Mouse (Mus musculus): Measurements from ENCODE around the gene Mat2a. TPM values are rescaled to one million over a fixed set of nuclear protein-coding genes. Genes with fewer than 3 reads are reported as not detected.
"Not testable (repeated sequence)": the region's sequence is repeated elsewhere in the genome, so short reads cannot be mapped to it uniquely, and the experiment has no call there.

The Mat2a gene
- polyA plus RNA-seq, 1 experiment: 162 TPM

DNA sequence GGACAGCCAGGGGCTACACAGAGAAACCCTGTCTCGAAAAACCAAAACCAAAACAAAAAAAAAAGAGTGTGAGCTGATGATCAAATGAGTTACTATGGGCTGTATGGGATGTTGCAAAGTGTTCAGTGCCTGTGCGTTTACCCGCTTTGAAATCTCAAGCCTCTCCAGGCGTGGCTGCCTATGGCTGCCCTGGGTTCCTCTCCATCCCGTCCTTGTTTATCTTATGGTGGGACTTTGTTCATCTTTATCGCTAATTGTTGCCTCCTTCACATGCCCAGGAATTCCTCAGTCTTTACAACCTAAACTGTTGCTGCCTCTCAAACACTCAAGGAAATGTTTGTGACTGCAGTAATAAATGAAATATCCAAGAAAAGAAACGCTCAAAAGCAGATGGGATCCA is 19.1 kb upstream of the Mat2a start:
- H3K4me1 ChIP-seq (replicated peaks; ENCODE audit: control insufficient read depth, insufficient read depth, low read length): no peaks in the 10 kb centered on the region
- H3K27me3 ChIP-seq (ENCODE audit: control insufficient read depth, insufficient read depth, low read length): no peaks in the 10 kb centered on the region
- H3K4me3 ChIP-seq (ENCODE audit: control insufficient read depth, insufficient read depth, low read length): no peak overlapping the region
- WGBS: 95% methylated on average over 7 of the region's 7 CpGs
- no peak overlapping the region for H3K27ac ChIP-seq (ENCODE audit: control insufficient read depth, insufficient read depth, low read length)
- no peak for DNase-seq
- TF ChIP-seq POLR2A (IDR thresholded peaks at IDR 0.05; ENCODE audit: control insufficient read depth, extremely low read depth, insufficient read depth, low read length, poor library complexity): no peak
- TF ChIP-seq CTCF (IDR thresholded peaks at IDR 0.05; ENCODE audit: borderline replicate concordance, control insufficient read depth, extremely low read depth, insufficient read depth, low read length, poor library complexity): no peak
- H3K36me3 ChIP-seq (ENCODE audit: control insufficient read depth, insufficient read depth, low read length): no peaks in the 10 kb centered on the region

- 90% methylated on average over 4 of the region's 4 CpGs for WGBS
- DNase-seq: no peak
These were observed 17.2 kb upstream of the Mat2a start for GRCm38 (mm10) chr6:72456567-72456966.

DNA sequence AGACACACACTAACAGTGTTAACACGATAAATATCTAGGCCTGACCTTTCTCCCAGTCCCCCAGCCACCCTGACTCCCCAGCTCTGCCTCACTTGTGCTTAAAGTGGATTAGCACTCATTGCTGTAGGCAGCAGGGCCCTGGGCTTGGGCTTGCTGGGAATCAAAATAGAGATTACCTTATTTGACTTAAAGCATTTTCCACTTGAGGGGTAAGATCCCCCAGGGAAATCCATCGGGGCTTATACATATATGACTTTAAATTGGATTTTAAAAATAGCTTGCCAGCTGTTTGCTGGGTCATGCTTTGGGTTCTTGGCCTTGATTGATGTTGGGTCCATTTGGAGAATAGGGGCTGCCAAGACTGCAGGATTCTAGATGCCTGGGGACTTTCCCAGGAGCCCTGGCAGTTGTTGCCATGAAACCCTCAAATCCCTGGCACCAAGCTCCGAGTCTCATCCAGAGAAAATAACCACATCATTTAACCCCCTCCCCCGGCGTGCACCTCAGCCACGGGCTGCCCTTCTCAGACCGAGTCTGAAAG is 15.5 kb upstream of the Mat2a start:
- DNase-seq: no peak
- TF ChIP-seq POLR2A (IDR thresholded peaks at IDR 0.05; ENCODE audit: control insufficient read depth, extremely low read depth, insufficient read depth, low read length, poor library complexity) (no peak), CTCF (IDR thresholded peaks at IDR 0.05; ENCODE audit: borderline replicate concordance, control insufficient read depth, extremely low read depth, insufficient read depth, low read length, poor library complexity) (no peak)
- no peaks in the 10 kb centered on the region for H3K36me3 ChIP-seq (ENCODE audit: control insufficient read depth, insufficient read depth, low read length)
- H3K4me3 ChIP-seq (ENCODE audit: control insufficient read depth, insufficient read depth, low read length): no peak overlapping the region
- H3K27me3 ChIP-seq (ENCODE audit: control insufficient read depth, insufficient read depth, low read length): no peaks in the 10 kb centered on the region
- 92% methylated on average over 7 of the region's 7 CpGs for WGBS
- no peak overlapping the region for H3K27ac ChIP-seq (ENCODE audit: control insufficient read depth, insufficient read depth, low read length)
- no peaks in the 10 kb centered on the region for H3K4me1 ChIP-seq (replicated peaks; ENCODE audit: control insufficient read depth, insufficient read depth, low read length)

More at GRCm38 (mm10) chr6:72456567-72456966, 17.2 kb upstream of the Mat2a start:
- TF ChIP-seq CTCF (IDR thresholded peaks at IDR 0.05; ENCODE audit: borderline replicate concordance, control insufficient read depth, extremely low read depth, insufficient read depth, low read length, poor library complexity): no peak
- TF ChIP-seq POLR2A (IDR thresholded peaks at IDR 0.05; ENCODE audit: control insufficient read depth, extremely low read depth, insufficient read depth, low read length, poor library complexity): no peak
- no peaks in the 10 kb centered on the region for H3K27me3 ChIP-seq (ENCODE audit: control insufficient read depth, insufficient read depth, low read length)
- no peak overlapping the region for H3K4me3 ChIP-seq (ENCODE audit: control insufficient read depth, insufficient read depth, low read length)
- H3K27ac ChIP-seq (ENCODE audit: control insufficient read depth, insufficient read depth, low read length): no peak overlapping the region
- H3K4me1 ChIP-seq (replicated peaks; ENCODE audit: control insufficient read depth, insufficient read depth, low read length): no peaks in the 10 kb centered on the region
- no peaks in the 10 kb centered on the region for H3K36me3 ChIP-seq (ENCODE audit: control insufficient read depth, insufficient read depth, low read length)

DNA sequence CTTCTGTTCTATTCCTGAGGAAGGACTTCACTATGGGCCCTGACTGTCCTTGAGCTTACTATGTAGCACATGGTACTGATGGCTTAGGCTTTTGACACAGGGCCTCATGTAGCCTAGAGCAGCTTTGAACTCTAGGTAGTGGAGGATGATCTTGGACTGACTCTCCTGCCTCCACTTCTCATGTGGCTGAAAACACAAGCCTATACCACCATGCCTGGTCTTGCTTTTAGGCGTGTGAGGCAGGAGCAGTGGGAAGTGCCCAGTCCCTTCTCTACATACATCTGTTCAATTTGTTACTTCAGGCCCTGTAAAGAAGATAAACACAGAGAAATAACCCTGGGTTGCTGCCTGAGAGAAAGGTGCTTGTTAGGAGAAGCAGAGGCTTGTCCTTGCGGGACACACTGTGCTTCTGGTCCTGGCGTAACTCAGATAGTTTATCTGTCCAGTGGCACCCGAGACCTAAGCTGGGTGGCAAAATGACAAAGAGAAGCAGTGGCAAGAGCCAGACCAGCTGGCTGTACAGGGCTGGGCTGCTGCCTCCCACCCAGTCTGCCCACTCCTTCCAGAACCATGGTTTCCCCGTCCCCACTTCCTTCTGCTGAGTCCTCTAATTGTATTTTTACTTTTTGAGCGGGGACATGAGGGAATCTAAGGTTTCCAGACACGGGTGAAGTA is 14.9 kb upstream of the Mat2a start:
- 88% methylated on average over 7 of the region's 7 CpGs for WGBS
- no peak for DNase-seq
- TF ChIP-seq POLR2A (IDR thresholded peaks at IDR 0.05; ENCODE audit: control insufficient read depth, extremely low read depth, insufficient read depth, low read length, poor library complexity) (no peak), CTCF (IDR thresholded peaks at IDR 0.05; ENCODE audit: borderline replicate concordance, control insufficient read depth, extremely low read depth, insufficient read depth, low read length, poor library complexity) (no peak)
- H3K4me1 ChIP-seq (replicated peaks; ENCODE audit: control insufficient read depth, insufficient read depth, low read length): no peaks in the 10 kb centered on the region
- H3K36me3 ChIP-seq (ENCODE audit: control insufficient read depth, insufficient read depth, low read length): no peaks in the 10 kb centered on the region
- H3K4me3 ChIP-seq (ENCODE audit: control insufficient read depth, insufficient read depth, low read length): no peak overlapping the region
- peak overlapping the region; percentile 23; the same call in 1 of the 2 replicates for H3K27ac ChIP-seq (ENCODE audit: control insufficient read depth, insufficient read depth, low read length)
- H3K27me3 ChIP-seq (ENCODE audit: control insufficient read depth, insufficient read depth, low read length): no peaks in the 10 kb centered on the region

GRCm38 (mm10) chr6:72453578-72453977 is 14.2 kb upstream of the Mat2a start:
- TF ChIP-seq POLR2A (IDR thresholded peaks at IDR 0.05; ENCODE audit: control insufficient read depth, extremely low read depth, insufficient read depth, low read length, poor library complexity) (no peak), CTCF (IDR thresholded peaks at IDR 0.05; ENCODE audit: borderline replicate concordance, control insufficient read depth, extremely low read depth, insufficient read depth, low read length, poor library complexity) (no peak)
- 93% methylated on average over 3 of the region's 3 CpGs for WGBS
- Histone ChIP-seq H3K4me1 (replicated peaks; ENCODE audit: control insufficient read depth, insufficient read depth, low read length) (no peaks in the 10 kb centered on the region), H3K27me3 (ENCODE audit: control insufficient read depth, insufficient read depth, low read length) (no peaks in the 10 kb centered on the region), H3K36me3 (ENCODE audit: control insufficient read depth, insufficient read depth, low read length) (no peaks in the 10 kb centered on the region), H3K4me3 (ENCODE audit: control insufficient read depth, insufficient read depth, low read length) (no peak overlapping the region), H3K27ac (ENCODE audit: control insufficient read depth, insufficient read depth, low read length) (no peak overlapping the region)
- no peak for DNase-seq

- DNase-seq: no peak
- Histone ChIP-seq H3K4me3 (ENCODE audit: control insufficient read depth, insufficient read depth, low read length) (no peak overlapping the region), H3K27me3 (ENCODE audit: control insufficient read depth, insufficient read depth, low read length) (no peaks in the 10 kb centered on the region), H3K36me3 (ENCODE audit: control insufficient read depth, insufficient read depth, low read length) (no peaks in the 10 kb centered on the region), H3K4me1 (replicated peaks; ENCODE audit: control insufficient read depth, insufficient read depth, low read length) (no peaks in the 10 kb centered on the region), H3K27ac (ENCODE audit: control insufficient read depth, insufficient read depth, low read length) (no peak overlapping the region)
- no peak for TF ChIP-seq POLR2A (IDR thresholded peaks at IDR 0.05; ENCODE audit: control insufficient read depth, extremely low read depth, insufficient read depth, low read length, poor library complexity)
- no peak for TF ChIP-seq CTCF (IDR thresholded peaks at IDR 0.05; ENCODE audit: borderline replicate concordance, control insufficient read depth, extremely low read depth, insufficient read depth, low read length, poor library complexity)
- 93% methylated on average over 2 of the region's 2 CpGs for WGBS
These were observed 13.0 kb upstream of the Mat2a start for GRCm38 (mm10) chr6:72452329-72452728.

- 92% methylated on average over 2 of the region's 2 CpGs for WGBS
- not testable (repeated sequence) for DNase-seq; H3K4me3 ChIP-seq (ENCODE audit: control insufficient read depth, insufficient read depth, low read length)
These were observed 12.4 kb upstream of the Mat2a start for GRCm38 (mm10) chr6:72451778-72452177.

More at GRCm38 (mm10) chr6:72451778-72452177, 12.4 kb upstream of the Mat2a start:
- not testable (repeated sequence) for H3K27me3 ChIP-seq (ENCODE audit: control insufficient read depth, insufficient read depth, low read length); H3K27ac ChIP-seq (ENCODE audit: control insufficient read depth, insufficient read depth, low read length); H3K4me1 ChIP-seq (replicated peaks; ENCODE audit: control insufficient read depth, insufficient read depth, low read length); H3K36me3 ChIP-seq (ENCODE audit: control insufficient read depth, insufficient read depth, low read length)
